Mouse (Mus musculus): ENCODE measurements around the gene Tmem33.

Tmem33 gene

DNA sequence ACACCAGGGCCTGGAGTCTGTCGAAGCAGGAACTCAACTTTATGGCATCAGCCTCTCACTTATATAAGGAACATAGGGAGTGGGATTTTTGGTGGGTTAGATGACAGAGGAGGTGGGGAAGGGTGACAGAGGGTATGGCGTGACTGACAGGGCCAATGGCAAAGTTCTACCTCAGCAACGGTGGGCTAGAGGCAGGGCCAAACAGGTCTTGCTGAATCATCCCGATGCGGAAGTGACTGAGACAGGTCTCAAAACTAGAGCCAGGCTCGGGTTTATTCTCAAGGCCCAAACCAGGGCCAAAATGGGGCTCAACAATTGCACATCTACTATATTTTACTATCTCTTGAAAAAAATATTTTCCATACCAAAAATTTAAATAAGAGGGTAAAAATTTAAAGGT lies 80.4 kb downstream of the Tmem33 start:
- no peak for DNase-seq

Measured in cerebellum, adult 11 months (tissue).